Mouse (Mus musculus) layer of hippocampus, adult 8-10 months (tissue): Measurements from ENCODE around the gene Ahcyl2. TPM values are rescaled to one million over a fixed set of nuclear protein-coding genes. Genes with fewer than 3 reads are reported as not detected.
A peak's percentile ranks its signal among the peaks of the same experiment; 100 is the strongest.

Experiments used
- DNase-seq, 2 experiments: peaks; one replicate each; pipeline ENCODE4 v3.0.0; 2022; ENCODE audit warnings: low spot score in 2 of 2
- total RNA-seq, 4 experiments: library from RNA; stranded (reverse); gene quantifications; 2 replicates each; pipeline ENCODE4 v1.2.4; 2022

Ahcyl2 gene
- total RNA-seq, 4 experiments from 2014 or later, result 200 to 239 (median 221) TPM

- DNase-seq, result no peak
Observed at GRCm38 (mm10) chr6:29903343-29903914, 135.6 kb downstream of the Ahcyl2 start.

GRCm38 (mm10) chr6:29904281-29904680 lies 136.5 kb downstream of the Ahcyl2 start:
- DNase-seq, result no peak

- no peak for DNase-seq
Observed at GRCm38 (mm10) chr6:29910631-29911030, 142.8 kb downstream of the Ahcyl2 start.

- no peak for DNase-seq
Observed at GRCm38 (mm10) chr6:29913673-29914072, 145.9 kb downstream of the Ahcyl2 start.

- DNase-seq, result no peak
Observed at GRCm38 (mm10) chr6:29914136-29914535, 146.3 kb downstream of the Ahcyl2 start.

GRCm38 (mm10) chr6:29915836-29916235 lies 148.0 kb downstream of the Ahcyl2 start:
- no peak for DNase-seq

GRCm38 (mm10) chr6:29916530-29917382 lies 148.9 kb downstream of the Ahcyl2 start, which contains the start of gene Strip2:
Strip2 (plus strand) TSS chr6:29917012.
- peak; percentile 70 to 84 for DNase-seq

- DNase-seq, result no peak
Observed at GRCm38 (mm10) chr6:29917383-29917720, 149.5 kb downstream of the Ahcyl2 start.

GRCm38 (mm10) chr6:29917947-29918346 lies 150.1 kb downstream of the Ahcyl2 start:
- no peak for DNase-seq

- no peak for DNase-seq
Observed at GRCm38 (mm10) chr6:29923501-29923900, 155.7 kb downstream of the Ahcyl2 start.

- DNase-seq, result no peak
Observed at GRCm38 (mm10) chr6:29925594-29926219, 157.9 kb downstream of the Ahcyl2 start.

GRCm38 (mm10) chr6:29930087-29930486 lies 162.3 kb downstream of the Ahcyl2 start:
- no peak for DNase-seq

GRCm38 (mm10) chr6:29930665-29931064 lies 162.9 kb downstream of the Ahcyl2 start:
- no peak for DNase-seq

- no peak for DNase-seq
Observed at GRCm38 (mm10) chr6:29931181-29931580, 163.4 kb downstream of the Ahcyl2 start.

- no peak for DNase-seq
Observed at GRCm38 (mm10) chr6:29935741-29936140, 167.9 kb downstream of the Ahcyl2 start.

GRCm38 (mm10) chr6:29940428-29940827 lies 172.6 kb downstream of the Ahcyl2 start:
- no peak for DNase-seq

- DNase-seq, result no peak
Observed at GRCm38 (mm10) chr6:29941036-29941435, 173.2 kb downstream of the Ahcyl2 start.

GRCm38 (mm10) chr6:29944465-29944864 lies 176.7 kb downstream of the Ahcyl2 start:
- no peak for DNase-seq

GRCm38 (mm10) chr6:29946568-29946967 lies 178.8 kb downstream of the Ahcyl2 start:
- DNase-seq, result no peak

- no peak for DNase-seq
Observed at GRCm38 (mm10) chr6:29947823-29948222, 180.0 kb downstream of the Ahcyl2 start.

GRCm38 (mm10) chr6:29956749-29957148 lies 188.9 kb downstream of the Ahcyl2 start:
- no peak for DNase-seq

- no peak for DNase-seq
Observed at GRCm38 (mm10) chr6:29958669-29959068, 190.9 kb downstream of the Ahcyl2 start.
